Mouse (Mus musculus): ENCODE measurements around the gene Gm15517. TPM values are rescaled to one million over a fixed set of nuclear protein-coding genes. Genes with fewer than 3 reads are reported as not detected.
A peak's percentile ranks its signal among the peaks of the same experiment; 100 is the strongest.

The Gm15517 gene
- polyA plus RNA-seq, 1 experiment from 2014 or later: not detected

GRCm38 (mm10) chr7:44303346-44304340 lies 42.4 kb downstream of the Gm15517 start:
- peaks cover 7% of the 10 kb centered on the region for H3K27me3 ChIP-seq (ENCODE audit: control insufficient read depth, insufficient read depth, low read length)
- H3K4me1 ChIP-seq (ENCODE audit: control insufficient read depth, insufficient read depth, low read length): peaks cover 8% of the 10 kb centered on the region
- H3K9me3 ChIP-seq (ENCODE audit: control insufficient read depth, low read length): no peaks in the 10 kb centered on the region
- ATAC-seq (ENCODE audit: low FRiP score): no peak
- H3K4me2 ChIP-seq: peak overlapping the region; percentile 61
- peak; percentile 83 for DNase-seq (ENCODE audit: low spot score, missing footprints)
- no peaks in the 10 kb centered on the region for H3K36me3 ChIP-seq (ENCODE audit: control insufficient read depth, insufficient read depth, low read length)
- peak overlapping the region; percentile 98 for H3K9ac ChIP-seq (ENCODE audit: low read length)
- peak overlapping the region; percentile 60 for H3K4me3 ChIP-seq (ENCODE audit: low read depth, low read length)
- peak overlapping the region; percentile 92 for H3K27ac ChIP-seq (ENCODE audit: low read depth, low read length)
- WGBS: 86% methylated on average over 14 of the region's 14 CpGs

GRCm38 (mm10) chr7:44304463-44304774 lies 43.2 kb downstream of the Gm15517 start:
- peak overlapping the region; percentile 61 for H3K4me2 ChIP-seq
- peaks cover 11% of the 10 kb centered on the region for H3K27me3 ChIP-seq (ENCODE audit: control insufficient read depth, insufficient read depth, low read length)
- under 1% methylated on average over 25 of the region's 25 CpGs for WGBS

GRCm38 (mm10) chr7:44304775-44305641 lies 43.8 kb downstream of the Gm15517 start:
- ATAC-seq (ENCODE audit: low FRiP score): peak; percentile 95
- peak overlapping the region; percentile 92 for H3K27ac ChIP-seq (ENCODE audit: low read depth, low read length)
- H3K9ac ChIP-seq (ENCODE audit: low read length): peak overlapping the region; percentile 98
- peak overlapping the region; percentile 60 for H3K4me3 ChIP-seq (ENCODE audit: low read depth, low read length)
- H3K9me3 ChIP-seq (ENCODE audit: control insufficient read depth, low read length): no peaks in the 10 kb centered on the region
- peak; percentile 99 for DNase-seq (ENCODE audit: low spot score, missing footprints)
- peaks cover 12% of the 10 kb centered on the region for H3K27me3 ChIP-seq (ENCODE audit: control insufficient read depth, insufficient read depth, low read length)
- peaks cover 8% of the 10 kb centered on the region for H3K4me1 ChIP-seq (ENCODE audit: control insufficient read depth, insufficient read depth, low read length)
- no peaks in the 10 kb centered on the region for H3K36me3 ChIP-seq (ENCODE audit: control insufficient read depth, insufficient read depth, low read length)
- peak overlapping the region; percentile 61 for H3K4me2 ChIP-seq
- WGBS: under 1% methylated on average over 49 of the region's 49 CpGs

More at GRCm38 (mm10) chr7:44304463-44304774, 43.2 kb downstream of the Gm15517 start:
- H3K4me1 ChIP-seq (ENCODE audit: control insufficient read depth, insufficient read depth, low read length): peaks cover 8% of the 10 kb centered on the region
- H3K36me3 ChIP-seq (ENCODE audit: control insufficient read depth, insufficient read depth, low read length): no peaks in the 10 kb centered on the region
- no peak for DNase-seq (ENCODE audit: low spot score, missing footprints)
- H3K9me3 ChIP-seq (ENCODE audit: control insufficient read depth, low read length): no peaks in the 10 kb centered on the region
- H3K9ac ChIP-seq (ENCODE audit: low read length): peak overlapping the region; percentile 98
- peak; percentile 42 for ATAC-seq (ENCODE audit: low FRiP score)
- peak overlapping the region; percentile 60 for H3K4me3 ChIP-seq (ENCODE audit: low read depth, low read length)
- peak overlapping the region; percentile 92 for H3K27ac ChIP-seq (ENCODE audit: low read depth, low read length)

- no peak; the same call in 1 of the 2 replicates for ATAC-seq (ENCODE audit: low FRiP score)
- Histone ChIP-seq H3K4me3 (ENCODE audit: low read depth, low read length) (no peak overlapping the region; the same call in 1 of the 2 replicates), H3K36me3 (ENCODE audit: control insufficient read depth, insufficient read depth, low read length) (no peaks in the 10 kb centered on the region), H3K4me2 (peak overlapping the region; percentile 61), H3K9ac (ENCODE audit: low read length) (peak overlapping the region; percentile 24; the same call in 1 of the 2 replicates), H3K4me1 (ENCODE audit: control insufficient read depth, insufficient read depth, low read length) (peaks cover 12% of the 10 kb centered on the region), H3K27ac (ENCODE audit: low read depth, low read length) (peak overlapping the region; percentile 30), H3K27me3 (ENCODE audit: control insufficient read depth, insufficient read depth, low read length) (peaks cover 12% of the 10 kb centered on the region), H3K9me3 (ENCODE audit: control insufficient read depth, low read length) (no peaks in the 10 kb centered on the region)
- no peak for DNase-seq (ENCODE audit: low spot score, missing footprints)
- 7% methylated on average over 16 of the region's 16 CpGs for WGBS
Observed at GRCm38 (mm10) chr7:44305686-44306085, 44.4 kb downstream of the Gm15517 start.

- Histone ChIP-seq H3K4me2 (peak within 1 kb of the TSS; percentile 61), H3K36me3 (ENCODE audit: control insufficient read depth, insufficient read depth, low read length) (no peaks in the 10 kb centered on the region), H3K27me3 (ENCODE audit: control insufficient read depth, insufficient read depth, low read length) (peaks cover 12% of the 10 kb centered on the region), H3K27ac (ENCODE audit: low read depth, low read length) (peak within 1 kb of the TSS; percentile 30), H3K4me1 (ENCODE audit: control insufficient read depth, insufficient read depth, low read length) (peaks cover 22% of the 10 kb centered on the region), H3K4me3 (ENCODE audit: low read depth, low read length) (no peak within 1 kb of the TSS), H3K9me3 (ENCODE audit: control insufficient read depth, low read length) (no peaks in the 10 kb centered on the region), H3K9ac (ENCODE audit: low read length) (peak within 1 kb of the TSS; percentile 24; the same call in 1 of the 2 replicates)
- ATAC-seq (ENCODE audit: low FRiP score): no peak
- peak; percentile 67 for DNase-seq (ENCODE audit: low spot score, missing footprints)
- 43% methylated on average over 6 of the region's 6 CpGs for WGBS
Observed at GRCm38 (mm10) chr7:44306516-44307240, 45.4 kb downstream of the Gm15517 start, which contains the start of gene Clec11a. TSS of gene Clec11a (minus strand) at chr7:44306902.

- Histone ChIP-seq H3K27me3 (ENCODE audit: control insufficient read depth, insufficient read depth, low read length) (peaks cover 12% of the 10 kb centered on the region), H3K4me2 (no peak overlapping the region), H3K9ac (ENCODE audit: low read length) (no peak overlapping the region), H3K9me3 (ENCODE audit: control insufficient read depth, low read length) (no peaks in the 10 kb centered on the region), H3K4me1 (ENCODE audit: control insufficient read depth, insufficient read depth, low read length) (peaks cover 24% of the 10 kb centered on the region), H3K4me3 (ENCODE audit: low read depth, low read length) (no peak overlapping the region), H3K36me3 (ENCODE audit: control insufficient read depth, insufficient read depth, low read length) (no peaks in the 10 kb centered on the region), H3K27ac (ENCODE audit: low read depth, low read length) (no peak overlapping the region)
- 55% methylated on average over 9 of the region's 9 CpGs for WGBS
- DNase-seq (ENCODE audit: low spot score, missing footprints) (peak; percentile 74), ATAC-seq (ENCODE audit: low FRiP score) (no peak)
Observed at GRCm38 (mm10) chr7:44307261-44308020, 46.2 kb downstream of the Gm15517 start.

- peak within 1 kb of the TSS; percentile 98 for H3K4me2 ChIP-seq
- H3K27ac ChIP-seq (ENCODE audit: low read depth, low read length): peak within 1 kb of the TSS; percentile 20; the same call in 1 of the 2 replicates
- no peak for ATAC-seq (ENCODE audit: low FRiP score)
- peaks cover 21% of the 10 kb centered on the region for H3K4me1 ChIP-seq (ENCODE audit: control insufficient read depth, insufficient read depth, low read length)
- H3K9me3 ChIP-seq (ENCODE audit: control insufficient read depth, low read length): no peaks in the 10 kb centered on the region
- peak; percentile 86 for DNase-seq (ENCODE audit: low spot score, missing footprints)
- H3K9ac ChIP-seq (ENCODE audit: low read length): peak within 1 kb of the TSS; percentile 64
- H3K4me3 ChIP-seq (ENCODE audit: low read depth, low read length): peak within 1 kb of the TSS; percentile 50
- WGBS: 25% methylated on average over 10 of the region's 22 CpGs
- peaks cover 12% of the 10 kb centered on the region for H3K27me3 ChIP-seq (ENCODE audit: control insufficient read depth, insufficient read depth, low read length)
- 0 out of 2 replicates have a peak, but pooled peaks cover 2% of the 10 kb centered on the region for H3K36me3 ChIP-seq (ENCODE audit: control insufficient read depth, insufficient read depth, low read length)
Observed at GRCm38 (mm10) chr7:44309475-44310284, 48.4 kb downstream of the Gm15517 start, which contains the start of gene Shank1. TSS of gene Shank1 (plus strand) at chr7:44310253.
